In genomic region chr2:58487279-58487560, GRCm38 (mm10) we compare ENCODE assay signal across 15 mouse cellular contexts. TPM values are rescaled to one million over a fixed set of nuclear protein-coding genes. Genes with fewer than 3 reads are reported as not detected.
DNase-seq lines count a peak whose midpoint lies in the region; ATAC-seq and TF ChIP-seq lines count a peak whose summit lies in the region.
"Had no signal": no experiment of that assay in that cellular context is flagged by ENCODE, and none has a peak within 500 bp of the region (broad histone marks: within the 10 kb centered on the region; RNA-seq: fewer than 3 reads in every experiment).

No protein-coding gene starts in this region.

- no peak overlapping the region for H3K4me3 ChIP-seq in embryonic facial prominence, embryonic 12.5 days
- H3K4me3 ChIP-seq in embryonic facial prominence, embryonic 10.5 days = no peak overlapping the region
- no peak overlapping the region for H3K4me3 ChIP-seq in heart, postnatal 0 days (ENCODE audit: low read depth, low read length)
- no peak overlapping the region for H3K4me3 ChIP-seq in heart, adult 2 months
- H3K4me3 ChIP-seq in limb, embryonic 11.5 days (ENCODE audit: low read depth, low read length) = no peak overlapping the region
- H3K4me3 ChIP-seq: heart, embryonic 15.5 days had no signal

- intact Hi-C loops in heart, adult 2 months (cut with DNase I) = no loop called here
- intact Hi-C loops in left cerebral cortex, postnatal 36 days (cut with DNase I) = no loop called here

- peaks cover 13% of the 10 kb centered on the region; the same call in 1 of the 2 replicates for H3K4me1 ChIP-seq in embryonic facial prominence, embryonic 12.5 days
- H3K4me1 ChIP-seq in embryonic facial prominence, embryonic 10.5 days = peaks cover 16% of the 10 kb centered on the region
- H3K4me1 ChIP-seq in heart, postnatal 0 days (ENCODE audit: control insufficient read depth, insufficient read depth) = peaks cover 57% of the 10 kb centered on the region
- H3K4me1 ChIP-seq in heart, adult 2 months (ENCODE audit: control insufficient read depth, insufficient read depth, low read length) = peaks cover 19% of the 10 kb centered on the region
- H3K4me1 ChIP-seq in limb, embryonic 11.5 days (ENCODE audit: control insufficient read depth, insufficient read depth, low read length) = peaks cover 16% of the 10 kb centered on the region

- ATAC-seq in embryonic facial prominence, embryonic 12.5 days (ENCODE audit: insufficient number of reproducible peaks, insufficient read depth, low FRiP score, low TSS enrichment) = no peak
- no peak for ATAC-seq in heart, postnatal 0 days (ENCODE audit: insufficient read depth, low read depth)
- ATAC-seq in limb, embryonic 11.5 days (ENCODE audit: insufficient number of reproducible peaks, low FRiP score, low TSS enrichment, low read depth) = no peak

- peak overlapping the region; percentile 30; the same call in 1 of the 2 replicates for H3K27ac ChIP-seq in embryonic facial prominence, embryonic 12.5 days
- no peak overlapping the region; the same call in 1 of the 2 replicates for H3K27ac ChIP-seq in embryonic facial prominence, embryonic 10.5 days (replicated peaks)
- peak overlapping the region; percentile 47; the same call in 1 of the 2 replicates for H3K27ac ChIP-seq in heart, postnatal 0 days (ENCODE audit: low read depth)
- H3K27ac ChIP-seq in heart, adult 2 months = no peak overlapping the region; the same call in 1 of the 2 replicates
- peak overlapping the region; percentile 44 for H3K27ac ChIP-seq in limb, embryonic 11.5 days (replicated peaks; ENCODE audit: low read depth, low read length)
- H3K27ac ChIP-seq: hindbrain, postnatal 0 days had no signal

- WGBS in embryonic facial prominence, embryonic 12.5 days = 85% methylated on average over 3 of the region's 3 CpGs
- 85% methylated on average over 3 of the region's 3 CpGs for WGBS in embryonic facial prominence, embryonic 10.5 days
- whole genome bisulfite sequencing in heart, postnatal 0 days = 53% methylated on average over 3 of the region's 3 CpGs
- WGBS in heart, adult 2 months = 59% methylated on average over 3 of the region's 3 CpGs
- WGBS in limb, embryonic 11.5 days = 79% methylated on average over 3 of the region's 3 CpGs

- no peak overlapping the region for H3K4me2 ChIP-seq in embryonic facial prominence, embryonic 12.5 days (replicated peaks)
- no peak overlapping the region for H3K4me2 ChIP-seq in heart, postnatal 0 days (ENCODE audit: low read depth, low read length)
- no peak overlapping the region for H3K4me2 ChIP-seq in limb, embryonic 11.5 days (ENCODE audit: low read depth, severe bottlenecking)
- H3K4me2 ChIP-seq: heart, embryonic 15.5 days had no signal

- no peak overlapping the region for H3K9ac ChIP-seq in embryonic facial prominence, embryonic 12.5 days
- no peak overlapping the region for H3K9ac ChIP-seq in heart, postnatal 0 days (replicated peaks; ENCODE audit: low read depth, low read length)
- no peak overlapping the region for H3K9ac ChIP-seq in heart, adult 2 months (ENCODE audit: low read depth, low read length)
- H3K9ac ChIP-seq in limb, embryonic 11.5 days (ENCODE audit: low read length) = no peak overlapping the region
- H3K9ac ChIP-seq: heart, embryonic 15.5 days had no signal

- no peak for TF ChIP-seq POLR2A in heart, adult 2 months (IDR thresholded peaks at IDR 0.05; ENCODE audit: insufficient read depth, low read depth, low read length)

- TF ChIP-seq CTCF in heart, postnatal 0 days (IDR thresholded peaks at IDR 0.05; ENCODE audit: low read depth) = no peak
- no peak for TF ChIP-seq CTCF in heart, adult 2 months (IDR thresholded peaks at IDR 0.05)

- H3K9me3 ChIP-seq in embryonic facial prominence, embryonic 12.5 days = no peaks in the 10 kb centered on the region
- H3K9me3 ChIP-seq in embryonic facial prominence, embryonic 10.5 days = no peaks in the 10 kb centered on the region
- no peaks in the 10 kb centered on the region for H3K9me3 ChIP-seq in heart, postnatal 0 days (replicated peaks; ENCODE audit: control insufficient read depth, low read length)
- no peaks in the 10 kb centered on the region for H3K9me3 ChIP-seq in limb, embryonic 11.5 days (ENCODE audit: control insufficient read depth, low read length)
- H3K9me3 ChIP-seq: heart, embryonic 15.5 days had no signal

- no peak for TF ChIP-seq EP300 in heart, postnatal 0 days (IDR thresholded peaks at IDR 0.05; ENCODE audit: low read depth)
- TF ChIP-seq EP300 in heart, adult 2 months (IDR thresholded peaks at IDR 0.05; ENCODE audit: insufficient read depth, low read depth, low read length) = no peak

- H3K79me2 ChIP-seq in heart, adult 2 months (replicated peaks; ENCODE audit: control insufficient read depth, insufficient read depth, low read length) = peaks cover 3% of the 10 kb centered on the region

- H3K27me3 ChIP-seq in embryonic facial prominence, embryonic 12.5 days = no peaks in the 10 kb centered on the region
- no peaks in the 10 kb centered on the region for H3K27me3 ChIP-seq in embryonic facial prominence, embryonic 10.5 days (replicated peaks; ENCODE audit: low read depth, poor library complexity, severe bottlenecking)
- no peaks in the 10 kb centered on the region for H3K27me3 ChIP-seq in heart, postnatal 0 days (ENCODE audit: control insufficient read depth, insufficient read depth, low read length)
- no peaks in the 10 kb centered on the region for H3K27me3 ChIP-seq in heart, adult 2 months (ENCODE audit: control insufficient read depth, insufficient read depth, low read length)
- H3K27me3 ChIP-seq in limb, embryonic 11.5 days (ENCODE audit: control insufficient read depth, insufficient read depth, low read length) = no peaks in the 10 kb centered on the region
- H3K27me3 ChIP-seq: heart, embryonic 15.5 days had no signal

- no peak for DNase-seq in embryonic facial prominence, embryonic 10.5 days (ENCODE audit: low spot score)
- DNase-seq in heart, postnatal 0 days (ENCODE audit: low spot score) = no peak
- DNase-seq in heart, adult 2 months = no peak
- DNase-seq in adipocyte (ENCODE audit: low spot score) = peak; percentile 65
- no peak for DNase-seq in limb, embryonic 11.5 days (ENCODE audit: low spot score)
- no peak for DNase-seq in thymus, postnatal 14 days
- DNase-seq in left cerebral cortex, postnatal 36 days (ENCODE audit: low spot score in 2 of 2) = no peak
- DNase-seq: cerebellum, adult 8-10 months; kidney, adult 8-10 months; kidney, postnatal 4 days had no signal

- H3K36me3 ChIP-seq in embryonic facial prominence, embryonic 12.5 days = no peaks in the 10 kb centered on the region
- H3K36me3 ChIP-seq in embryonic facial prominence, embryonic 10.5 days (replicated peaks) = peaks cover 12% of the 10 kb centered on the region
- 0 out of 2 replicates have a peak, but pooled peaks cover 3% of the 10 kb centered on the region for H3K36me3 ChIP-seq in heart, postnatal 0 days (replicated peaks; ENCODE audit: control insufficient read depth, insufficient read depth, low read length)
- H3K36me3 ChIP-seq in heart, adult 2 months (ENCODE audit: control insufficient read depth, insufficient read depth, low read length) = peaks cover 2% of the 10 kb centered on the region
- H3K36me3 ChIP-seq in limb, embryonic 11.5 days (ENCODE audit: control insufficient read depth, insufficient read depth, low read length) = no peaks in the 10 kb centered on the region; the same call in 1 of the 2 replicates
- H3K36me3 ChIP-seq: heart, embryonic 15.5 days had no signal

RNA-seq across cellular contexts. Expression of gene Gm17409, which starts 17.3 kb away (rescaled TPM):
- polyA plus RNA-seq in embryonic facial prominence, embryonic 12.5 days (2016; fragmentation: Nextera tagmentation; extraction: Ambion mirVana) = not detected in 2 replicates
- polyA plus RNA-seq in embryonic facial prominence, embryonic 10.5 days (2016; fragmentation: Nextera tagmentation; extraction: Ambion mirVana) = 0.16 TPM in 1 of 2 replicates, not detected in the other
- total RNA-seq in heart, postnatal 0 days (2014; rRNA removed; ENCODE audit: low replicate concordance) = not detected in 2 replicates
- polyA plus RNA-seq in heart, postnatal 0 days (2015; fragmentation: Nextera tagmentation; extraction: Ambion mirVana) = not detected in 2 replicates
- not detected for total RNA-seq in heart, adult 2 months (2021)
- polyA plus RNA-seq in heart, adult 2 months (2012; rRNA removed) = not detected in 2 replicates
- polyA plus RNA-seq in limb, embryonic 11.5 days (2014; fragmentation: Nextera tagmentation; extraction: Ambion mirVana) = not detected in 2 replicates
- not detected for total RNA-seq in left cerebral cortex, postnatal 36 days (2021)
- total RNA-seq: hindbrain, postnatal 0 days; liver, adult 2 months; neutrophil, adult 5-6 weeks had no signal
- polyA plus RNA-seq: heart, embryonic 15.5 days; hindbrain, postnatal 0 days; liver, adult 2 months had no signal

Comparison
In these comparisons a context has a peak if more than half of its experiments do, and no peak if none do; other contexts are left out.
1. H3K27ac ChIP-seq: peak in embryonic facial prominence, embryonic 12.5 days (single experiment), heart, postnatal 0 days (single experiment) and limb, embryonic 11.5 days (single experiment); none in embryonic facial prominence, embryonic 10.5 days (single experiment) and heart, adult 2 months (single experiment).